Mouse (Mus musculus): ENCODE measurements around the gene Zfp784.
"Not testable (repeated sequence)": the region's sequence is repeated elsewhere in the genome, so short reads cannot be mapped to it uniquely, and the experiment has no call there.

Zfp784 gene

DNA sequence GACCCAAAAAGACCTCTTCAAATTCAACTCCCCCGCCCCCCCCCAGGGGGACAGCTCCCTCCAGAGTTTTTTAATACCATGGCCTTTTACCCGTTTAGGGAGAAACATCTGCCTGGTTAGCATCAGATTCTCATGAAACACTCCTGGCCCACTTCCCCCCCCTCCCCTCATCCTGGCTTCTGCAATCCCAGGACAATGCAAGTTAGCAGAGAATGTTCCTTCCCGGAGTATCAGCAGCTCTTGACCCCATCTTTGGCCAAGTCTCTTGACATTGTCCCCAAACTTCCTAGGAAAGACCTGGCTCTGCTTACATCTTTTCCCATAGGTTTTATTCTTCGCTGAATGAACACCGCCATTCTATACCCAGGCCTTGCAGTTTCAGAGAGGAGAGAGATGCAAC lies 17.0 kb downstream of the Zfp784 start:
- no peak for DNase-seq (ENCODE audit: low read depth in 1 of 2, low spot score in 2 of 2)

GRCm38 (mm10) chr7:5020685-5021084 lies 17.6 kb downstream of the Zfp784 start:
- peak in 1 of 2 experiments; percentile 10 for DNase-seq (ENCODE audit: low read depth in 1 of 2, low spot score in 2 of 2)

- DNase-seq (ENCODE audit: low read depth in 1 of 2, low spot score in 2 of 2), result peak; percentile 97 to 99
Measured at GRCm38 (mm10) chr7:5020000-5020681, 18.1 kb downstream of the Zfp784 start, which contains the start of the genes Zfp865 and Ccdc106. Gene Zfp865, plus strand, starts transcription at chr7:5020376. Gene Ccdc106, plus strand, starts transcription at chr7:5020553.

DNA sequence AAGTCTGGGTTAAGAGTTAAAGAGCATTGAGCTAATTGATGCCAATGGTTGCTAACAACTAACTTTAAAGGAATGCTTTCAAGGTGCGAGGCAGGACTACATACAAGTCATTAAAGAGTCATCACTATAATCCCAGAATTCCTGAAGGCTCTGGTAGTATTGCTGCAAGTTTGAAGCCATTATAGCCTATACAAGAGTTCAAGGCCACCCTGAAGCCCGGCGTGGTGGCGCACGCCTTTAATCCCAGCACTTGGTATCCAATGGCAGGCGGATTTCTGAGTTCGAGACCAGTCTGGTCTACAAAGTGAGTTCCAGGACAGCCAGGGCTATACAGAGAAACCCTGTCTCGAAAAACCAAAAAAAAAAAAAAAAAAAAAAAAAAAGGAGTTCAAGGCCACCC lies 18.7 kb downstream of the Zfp784 start:
- not testable (repeated sequence) for DNase-seq (ENCODE audit: low read depth in 1 of 2, low spot score in 2 of 2)

GRCm38 (mm10) chr7:5017931-5018330 lies 20.3 kb downstream of the Zfp784 start:
- no peak for DNase-seq (ENCODE audit: low read depth in 1 of 2, low spot score in 2 of 2)

- no peak for DNase-seq (ENCODE audit: low read depth in 1 of 2, low spot score in 2 of 2)
Measured at GRCm38 (mm10) chr7:5017352-5017751, 20.9 kb downstream of the Zfp784 start.

GRCm38 (mm10) chr7:5016920-5017319 lies 21.3 kb downstream of the Zfp784 start:
- DNase-seq (ENCODE audit: low read depth in 1 of 2, low spot score in 2 of 2), result no peak

GRCm38 (mm10) chr7:5016057-5016456 lies 22.2 kb downstream of the Zfp784 start:
- DNase-seq (ENCODE audit: low read depth in 1 of 2, low spot score in 2 of 2), result no peak

DNA sequence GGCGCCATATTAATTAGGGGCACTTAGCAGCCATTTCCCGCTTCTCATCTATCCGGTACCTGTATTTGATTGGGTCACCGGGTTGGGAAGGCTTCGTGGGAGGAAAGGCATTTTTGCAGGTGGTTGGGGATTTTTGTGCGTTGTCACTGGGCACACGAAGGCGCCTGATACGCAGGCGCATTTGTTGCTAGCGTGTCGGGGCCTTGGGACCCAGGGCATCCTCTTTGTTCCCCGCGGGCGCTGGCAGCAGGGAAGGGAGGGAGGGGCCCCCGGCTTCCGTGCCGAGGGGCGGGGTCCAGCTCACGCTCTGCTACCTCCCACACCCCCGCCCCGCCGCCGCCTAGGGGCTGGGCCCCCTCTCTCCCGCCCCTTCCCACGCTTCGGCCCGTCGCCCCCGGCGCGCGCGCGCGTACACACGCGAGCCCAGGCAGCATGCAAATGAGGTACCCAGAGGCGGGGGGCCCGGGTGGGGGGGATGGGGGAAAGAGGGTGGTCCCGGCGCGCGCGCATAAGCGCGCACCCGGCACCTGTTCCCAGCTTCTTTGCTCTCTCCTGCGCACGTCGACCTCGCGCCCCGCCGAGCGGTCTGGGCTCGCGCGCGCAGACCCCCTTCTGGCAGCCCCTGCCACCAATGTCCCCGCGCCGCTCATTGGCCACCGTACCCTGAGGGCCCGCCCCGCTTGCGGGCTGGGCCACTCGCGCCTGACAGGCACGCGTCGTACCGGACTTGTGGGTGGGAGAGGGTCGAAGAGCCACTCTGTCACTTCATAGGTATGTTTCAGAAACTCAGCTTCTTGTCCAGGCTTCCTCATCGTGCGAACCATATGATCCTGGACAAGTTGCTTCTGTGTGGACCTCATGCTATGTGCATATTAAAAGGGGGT lies 22.9 kb downstream of the Zfp784 start, which contains the start of gene Gm44973:
Gene Gm44973, plus strand, starts transcription at position 379 of the 884 bp plus-strand sequence.
- peak; percentile 56 to 81 for DNase-seq (ENCODE audit: low read depth in 1 of 2, low spot score in 2 of 2)

GRCm38 (mm10) chr7:5014251-5015117 lies 23.8 kb downstream of the Zfp784 start, which contains the start of the genes Zfp524 and Fiz1:
Gene Zfp524, plus strand, starts transcription at chr7:5014415.
Gene Fiz1, minus strand, starts transcription at chr7:5014697.
- peak; percentile 88 to 96 for DNase-seq (ENCODE audit: low read depth in 1 of 2, low spot score in 2 of 2)

- DNase-seq (ENCODE audit: low read depth in 1 of 2, low spot score in 2 of 2), result no peak
Measured at GRCm38 (mm10) chr7:5012681-5013513, 25.3 kb downstream of the Zfp784 start.

GRCm38 (mm10) chr7:5008229-5008628 lies 30.0 kb downstream of the Zfp784 start:
- no peak for DNase-seq (ENCODE audit: low read depth in 1 of 2, low spot score in 2 of 2)

DNA sequence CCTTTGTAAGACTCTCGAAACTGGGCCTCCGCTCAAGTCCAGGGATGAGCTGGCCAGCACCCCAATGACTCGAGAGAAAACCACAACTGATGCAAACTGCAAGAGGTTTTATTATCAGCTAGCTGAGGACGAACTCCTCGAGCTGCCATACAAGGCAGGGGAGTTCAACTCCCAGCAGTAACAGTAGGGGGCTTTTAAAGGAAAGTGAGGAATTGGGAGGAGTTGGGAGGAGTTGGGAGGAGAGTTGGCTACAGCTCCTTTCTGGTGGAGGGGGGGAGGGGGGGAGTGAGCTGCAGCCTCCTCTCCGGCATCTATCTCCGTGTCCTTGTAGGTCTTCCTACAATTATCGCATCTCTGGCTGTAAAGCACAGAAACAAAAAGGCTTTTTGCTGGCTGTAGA lies 35.4 kb downstream of the Zfp784 start:
- not testable (repeated sequence) for DNase-seq (ENCODE audit: low read depth in 1 of 2, low spot score in 2 of 2)

GRCm38 (mm10) chr7:4999876-5000275 lies 38.4 kb downstream of the Zfp784 start:
- DNase-seq (ENCODE audit: low read depth in 1 of 2, low spot score in 2 of 2), result no peak

GRCm38 (mm10) chr7:4996934-4997333 lies 41.3 kb downstream of the Zfp784 start:
- DNase-seq (ENCODE audit: low read depth in 1 of 2, low spot score in 2 of 2), result no peak

GRCm38 (mm10) chr7:4996003-4996895 lies 42.0 kb downstream of the Zfp784 start, which contains the start of gene Zfp579:
Gene Zfp579, minus strand, starts transcription at chr7:4996158.
- DNase-seq (ENCODE audit: low read depth in 1 of 2, low spot score in 2 of 2), result peak in 1 of 2 experiments; percentile 22

- DNase-seq (ENCODE audit: low read depth in 1 of 2, low spot score in 2 of 2), result no peak
Measured at GRCm38 (mm10) chr7:4995268-4996002, 42.8 kb downstream of the Zfp784 start.

Data from monocyte, adult 2 months (primary cell).